Mouse (Mus musculus) megakaryocyte, embryonic 14.5 days (primary cell): ENCODE data around the gene Dhx40. TPM values are rescaled to one million over a fixed set of nuclear protein-coding genes. Genes with fewer than 3 reads are reported as not detected.
"Not testable (repeated sequence)": the region's sequence is repeated elsewhere in the genome, so short reads cannot be mapped to it uniquely, and the experiment has no call there.

ENCODE experiments used
- H3K27me3 ChIP-seq: replicated peaks from 2 replicates; pipeline ENCODE3; 2012; ENCODE audit warnings: inconsistent platforms
- H3K36me3 ChIP-seq: replicated peaks from 2 replicates; pipeline ENCODE3; 2012; ENCODE audit warnings: low read length, inconsistent platforms, mixed read lengths
- H3K4me1 ChIP-seq: 2 replicates; pipeline ENCODE4 v1.6.1; 2012; ENCODE audit warnings: inconsistent platforms
- H3K4me3 ChIP-seq: replicated peaks from 2 replicates; pipeline ENCODE3; 2012; ENCODE audit warnings: moderate library complexity, mild to moderate bottlenecking, inconsistent platforms
- H3K9me3 ChIP-seq: 2 replicates; pipeline ENCODE4 v1.6.1; 2012; ENCODE audit warnings: inconsistent platforms
- FLI1 ChIP-seq: IDR thresholded peaks from 2 replicates; pipeline ENCODE4 v1.6.1; 2012; ENCODE audit warnings: low read length, inconsistent platforms, mixed read lengths
- GATA1 ChIP-seq: IDR thresholded peaks from 3 replicates; pipeline ENCODE4 v1.6.1; 2012; ENCODE audit warnings: mixed read lengths, low read length, inconsistent platforms, borderline replicate concordance
- polyA plus RNA-seq: library from polyadenylated mRNA; stranded (reverse); fragments of >175 nt; gene quantifications from 2 replicates; pipeline ENCODE4 v1.2.3, GENCODE M21; 2012; ENCODE audit warnings: low replicate concordance; ENCODE audit not compliant: insufficient read depth

Dhx40 gene
- polyA plus RNA-seq, 1 experiment = 2.2 TPM

DNA sequence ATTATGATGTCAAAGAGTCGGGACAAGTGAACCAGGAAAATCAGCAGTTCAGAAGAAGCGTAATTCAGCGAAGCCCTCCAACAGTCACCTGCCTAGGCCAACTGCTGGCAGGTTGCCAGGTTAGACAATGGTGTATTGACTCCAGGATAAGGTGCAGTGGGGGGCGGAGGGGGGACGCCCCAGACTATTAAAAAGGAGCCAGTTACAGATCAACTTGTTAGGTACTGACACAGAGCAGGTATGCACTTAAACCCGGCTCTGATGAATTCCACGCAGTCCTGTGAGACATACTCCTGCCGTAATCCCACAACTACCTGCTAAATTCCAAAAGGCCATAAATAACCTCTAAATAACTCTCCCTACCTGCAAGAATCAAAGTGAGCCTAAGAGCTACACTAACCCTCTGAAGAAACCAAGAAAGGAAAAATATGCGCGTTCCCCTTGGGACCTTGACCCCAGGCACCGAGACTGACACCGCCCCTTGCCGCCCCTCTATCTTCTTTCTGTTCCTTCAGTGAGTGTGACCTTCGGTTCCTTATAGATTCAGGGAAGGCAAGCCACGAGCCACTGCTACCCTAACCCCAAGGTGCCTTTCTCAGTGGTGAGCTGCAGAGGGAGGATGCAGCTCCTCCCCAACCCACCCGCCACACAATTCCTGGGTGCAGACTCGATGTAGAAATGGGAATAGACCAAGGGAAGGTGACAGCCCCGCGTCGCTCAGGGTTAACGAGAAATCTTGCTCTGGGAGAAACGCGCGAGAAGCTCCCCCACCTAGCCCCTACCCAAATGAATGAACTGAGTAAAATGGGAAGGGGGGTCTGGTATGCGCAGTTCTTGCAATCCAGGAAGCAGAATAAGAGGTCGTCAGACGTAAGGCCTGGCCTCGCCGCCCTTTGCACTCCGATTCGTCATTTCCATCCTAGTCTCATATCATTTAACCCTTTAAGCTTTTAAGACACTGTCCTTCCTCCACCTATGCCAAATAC, 51.1 kb downstream of the Dhx40 start:
- Histone ChIP-seq H3K27me3 (no peaks in the 10 kb centered on the region), H3K36me3 (peaks cover 22% of the 10 kb centered on the region), H3K9me3 (no peaks in the 10 kb centered on the region), H3K4me3 (peak overlapping the region; percentile 99), H3K4me1 (peaks cover 66% of the 10 kb centered on the region)
- TF ChIP-seq GATA1 (no peak), FLI1 (no peak)

GRCm38 (mm10) chr11:86752404-86752803, 55.1 kb downstream of the Dhx40 start:
- Histone ChIP-seq H3K4me1 (peaks cover 77% of the 10 kb centered on the region), H3K9me3 (no peaks in the 10 kb centered on the region), H3K27me3 (no peaks in the 10 kb centered on the region), H3K36me3 (peaks cover 30% of the 10 kb centered on the region), H3K4me3 (peak overlapping the region; percentile 56)
- TF ChIP-seq FLI1 (no peak), GATA1 (no peak)

DNA sequence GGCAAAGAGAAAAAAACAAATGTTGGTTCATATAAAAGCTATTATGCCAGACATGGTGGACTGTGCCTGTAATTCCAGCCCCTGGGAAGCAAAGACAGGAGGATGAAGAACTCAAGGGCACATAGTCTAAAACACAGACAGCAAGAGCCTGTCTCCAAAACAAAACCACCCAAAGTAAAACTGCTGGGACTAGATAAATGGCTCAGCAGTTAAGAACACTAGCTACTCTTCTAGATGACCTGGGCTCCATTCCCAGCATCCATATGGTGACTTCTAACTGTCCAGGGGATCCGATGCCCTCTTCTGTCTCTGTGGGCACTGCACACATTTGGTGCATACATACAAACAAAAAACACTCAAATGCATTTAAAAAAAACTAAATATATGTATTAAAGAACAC, 56.5 kb downstream of the Dhx40 start:
- Histone ChIP-seq H3K36me3 (peaks cover 38% of the 10 kb centered on the region), H3K9me3 (no peaks in the 10 kb centered on the region), H3K27me3 (no peaks in the 10 kb centered on the region), H3K4me3 (peak overlapping the region; percentile 16), H3K4me1 (peaks cover 85% of the 10 kb centered on the region)
- TF ChIP-seq GATA1 (no peak), FLI1 (no peak)

DNA sequence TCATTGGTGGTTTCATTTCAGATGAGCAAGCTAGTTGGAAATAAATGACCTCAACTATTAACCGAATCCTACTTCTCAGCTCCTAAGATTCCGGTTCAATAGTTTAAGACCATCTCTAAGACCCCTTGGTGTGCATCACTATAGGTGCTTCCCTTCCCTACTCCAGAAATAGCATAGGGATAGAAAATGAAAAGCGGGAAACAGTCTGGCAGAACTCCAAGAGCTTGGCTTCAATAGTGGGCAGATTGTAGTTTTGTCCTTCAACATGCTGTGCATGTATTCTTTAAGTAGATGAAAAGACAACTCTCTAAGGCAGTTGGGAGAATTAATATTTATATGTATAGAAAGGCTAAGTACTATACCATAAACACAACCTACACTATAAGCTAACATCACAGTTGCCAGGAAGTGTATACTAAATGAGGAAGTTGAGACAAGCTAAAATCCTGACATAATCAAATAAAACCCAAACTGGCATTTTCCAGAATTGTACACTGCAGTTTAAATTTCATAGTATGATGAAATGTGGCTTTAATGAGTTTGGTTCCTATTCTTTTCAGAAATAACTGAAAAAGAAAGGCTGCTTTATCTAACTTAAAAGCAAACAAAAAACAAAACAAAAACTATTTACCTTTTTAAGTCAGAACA, 57.6 kb downstream of the Dhx40 start:
- Histone ChIP-seq H3K27me3 (no peaks in the 10 kb centered on the region), H3K4me1 (peaks cover 87% of the 10 kb centered on the region), H3K4me3 (no peak overlapping the region), H3K9me3 (no peaks in the 10 kb centered on the region), H3K36me3 (peaks cover 38% of the 10 kb centered on the region)
- no peak for TF ChIP-seq GATA1
- no peak for TF ChIP-seq FLI1

DNA sequence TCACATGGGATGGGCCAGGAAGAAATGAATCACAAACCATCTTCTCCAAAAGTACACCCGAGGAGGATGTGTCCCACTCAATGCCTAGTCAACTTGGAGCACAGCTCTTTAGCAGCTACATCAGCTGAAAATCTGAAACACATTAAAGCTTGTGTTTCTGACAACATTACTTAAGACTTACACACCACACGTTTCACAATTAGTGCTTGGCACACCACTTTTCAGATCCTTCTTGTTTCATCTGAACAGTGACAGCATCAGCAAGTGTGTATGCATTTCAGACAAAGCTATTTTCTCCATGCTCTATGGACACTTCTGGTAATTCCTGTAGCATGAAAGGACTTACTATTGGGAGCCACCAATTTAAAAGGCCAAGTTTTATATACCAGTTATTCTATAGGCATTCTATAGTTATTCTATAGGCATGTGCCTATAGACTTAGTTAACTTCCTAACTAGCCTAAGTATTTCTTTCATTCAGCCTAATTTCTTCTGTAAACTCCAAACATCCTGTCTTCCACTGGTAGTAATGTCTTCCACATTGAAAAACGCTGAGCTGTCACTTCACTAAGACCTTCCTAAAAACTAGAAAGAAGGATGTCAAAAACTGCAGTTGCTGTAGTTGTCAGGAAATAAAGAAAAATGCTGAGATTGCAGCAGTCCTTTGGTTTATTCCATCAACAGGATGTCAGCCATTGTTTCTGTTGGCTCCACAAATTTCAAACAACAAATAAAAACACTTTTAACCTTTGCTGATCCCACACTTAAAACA, 61.7 kb downstream of the Dhx40 start:
- peaks cover 88% of the 10 kb centered on the region for H3K4me1 ChIP-seq

GRCm38 (mm10) chr11:86742605-86743004, 64.9 kb downstream of the Dhx40 start:
- peaks cover 29% of the 10 kb centered on the region for H3K36me3 ChIP-seq
- no peaks in the 10 kb centered on the region for H3K9me3 ChIP-seq
- TF ChIP-seq GATA1 (no peak; the same call in 2 of the 3 replicates), FLI1 (no peak)
- H3K4me1 ChIP-seq = peaks cover 81% of the 10 kb centered on the region
- no peaks in the 10 kb centered on the region for H3K27me3 ChIP-seq
- H3K4me3 ChIP-seq = peak overlapping the region; percentile 57

More for the DNA sequence above, 61.7 kb downstream of the Dhx40 start:
- H3K36me3 ChIP-seq = peaks cover 23% of the 10 kb centered on the region
- no peak overlapping the region for H3K4me3 ChIP-seq
- TF ChIP-seq FLI1 = no peak
- TF ChIP-seq GATA1 = no peak
- no peaks in the 10 kb centered on the region for H3K9me3 ChIP-seq
- no peaks in the 10 kb centered on the region for H3K27me3 ChIP-seq

GRCm38 (mm10) chr11:86741505-86741904, 66.0 kb downstream of the Dhx40 start:
- TF ChIP-seq FLI1 (no peak), GATA1 (no peak)
- H3K4me3 ChIP-seq = no peak overlapping the region
- peaks cover 75% of the 10 kb centered on the region for H3K4me1 ChIP-seq
- H3K9me3 ChIP-seq = no peaks in the 10 kb centered on the region
- peaks cover 35% of the 10 kb centered on the region for H3K36me3 ChIP-seq
- H3K27me3 ChIP-seq = no peaks in the 10 kb centered on the region

DNA sequence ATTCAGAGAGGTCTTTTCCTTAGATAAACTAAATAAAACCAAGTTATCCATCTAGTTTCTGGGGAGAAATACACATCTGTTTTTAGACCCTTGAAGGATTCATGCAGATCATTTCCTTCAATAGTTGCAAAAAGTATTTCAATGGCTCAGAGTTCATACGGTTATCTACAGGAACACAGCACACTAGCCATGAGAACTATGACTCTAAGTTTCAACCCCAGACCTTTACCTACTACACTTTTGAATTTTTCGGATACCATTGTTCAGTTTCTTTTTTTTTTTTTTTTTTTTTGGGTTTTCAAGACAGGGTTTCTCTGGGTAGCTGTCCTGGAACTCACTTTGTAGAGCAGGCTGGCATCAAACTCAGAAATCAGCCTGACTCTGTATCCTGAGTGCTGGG, 68.1 kb downstream of the Dhx40 start:
- Histone ChIP-seq H3K36me3 (peaks cover 46% of the 10 kb centered on the region), H3K4me3 (no peak overlapping the region), H3K4me1 (peaks cover 63% of the 10 kb centered on the region), H3K9me3 (no peaks in the 10 kb centered on the region), H3K27me3 (no peaks in the 10 kb centered on the region)
- TF ChIP-seq GATA1 = no peak
- TF ChIP-seq FLI1 = no peak

- TF ChIP-seq GATA1 = no peak
- TF ChIP-seq FLI1 = no peak
Measured at GRCm38 (mm10) chr11:86738956-86739355, 68.6 kb downstream of the Dhx40 start.

GRCm38 (mm10) chr11:86738308-86738707, 69.2 kb downstream of the Dhx40 start:
- not testable (repeated sequence) for H3K9me3 ChIP-seq, H3K27me3 ChIP-seq, H3K4me3 ChIP-seq
- Histone ChIP-seq H3K4me1 (peaks cover 60% of the 10 kb centered on the region), H3K36me3 (peaks cover 58% of the 10 kb centered on the region)

More at GRCm38 (mm10) chr11:86738956-86739355, 68.6 kb downstream of the Dhx40 start:
- peaks cover 64% of the 10 kb centered on the region for H3K4me1 ChIP-seq
- peak overlapping the region; percentile 62 for H3K4me3 ChIP-seq
- H3K9me3 ChIP-seq = no peaks in the 10 kb centered on the region
- peaks cover 51% of the 10 kb centered on the region for H3K36me3 ChIP-seq
- no peaks in the 10 kb centered on the region for H3K27me3 ChIP-seq
